Mouse (Mus musculus): ENCODE results near the gene Smad9.

DNA sequence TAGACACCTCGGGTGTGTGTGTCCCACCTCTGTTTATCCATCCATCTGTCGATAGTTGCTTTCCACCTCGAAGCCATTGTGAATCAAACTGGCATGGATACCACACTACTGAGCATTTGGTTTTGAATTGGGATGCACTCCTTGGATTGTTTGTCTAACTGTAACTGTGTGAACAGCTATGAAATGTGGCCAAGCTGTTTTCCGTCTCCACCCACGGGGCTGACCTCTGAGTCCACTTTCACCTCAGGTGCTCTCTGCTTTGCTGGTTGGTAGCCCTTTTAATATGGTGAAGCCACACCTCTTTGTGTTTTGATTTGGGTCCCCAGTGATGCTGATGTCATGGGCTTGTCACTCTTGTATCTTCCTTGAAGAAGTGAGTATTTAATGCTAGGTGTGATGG is 11.4 kb downstream of the Smad9 start:
- no peak for TF ChIP-seq CTCF (IDR thresholded peaks at IDR 0.05; ENCODE audit: borderline replicate concordance, insufficient read depth, low read length)
- no peak for TF ChIP-seq POLR2A (IDR thresholded peaks at IDR 0.05; ENCODE audit: low read depth, low read length)
